Mouse (Mus musculus): ENCODE measurements around the gene Emid1. TPM values are rescaled to one million over a fixed set of nuclear protein-coding genes. Genes with fewer than 3 reads are reported as not detected.
"Not testable (repeated sequence)": the region's sequence is repeated elsewhere in the genome, so short reads cannot be mapped to it uniquely, and the experiment has no call there.

The Emid1 gene
- polyA plus RNA-seq, 2 experiments from 2014 or later: not detected

DNA sequence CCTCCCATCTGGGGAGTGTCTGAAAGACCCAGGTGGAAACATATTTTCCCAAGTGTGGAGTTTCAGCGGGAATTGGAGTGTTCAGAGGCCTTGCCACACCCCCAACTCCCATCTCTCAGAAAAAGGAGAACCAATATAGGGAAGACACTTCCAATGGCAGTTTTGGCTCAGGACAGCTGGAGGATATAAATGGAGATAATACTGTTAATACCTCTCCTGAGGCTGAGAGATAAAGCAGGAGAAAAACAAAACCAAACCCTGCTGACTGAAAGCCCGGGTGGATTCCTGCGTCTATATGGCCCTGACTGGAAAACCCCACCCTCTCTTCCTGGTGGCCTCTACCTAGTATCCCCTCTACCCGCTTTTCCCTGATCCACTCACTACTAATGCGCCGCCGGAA is 49.7 kb downstream of the Emid1 start:
- no peak for ATAC-seq

DNA sequence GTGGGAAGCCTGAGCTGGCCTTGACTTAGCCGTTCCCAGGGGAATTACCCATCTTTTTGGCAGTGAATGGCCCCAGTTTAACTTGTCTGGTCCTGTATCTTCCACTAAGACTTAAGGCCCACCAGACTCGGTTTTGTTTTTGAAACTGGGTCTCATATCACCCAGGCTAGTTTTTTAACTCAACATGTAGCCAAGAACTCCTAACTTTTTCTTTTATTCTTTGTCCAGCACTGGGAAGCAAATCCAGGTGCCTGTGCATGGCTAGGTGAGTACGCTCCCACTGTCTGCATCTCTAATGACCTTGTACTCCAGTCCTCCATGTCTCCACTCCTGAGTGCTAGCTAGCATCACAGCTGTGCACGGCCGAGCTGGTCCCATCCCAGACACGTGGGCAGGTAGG is 50.4 kb downstream of the Emid1 start:
- no peak for ATAC-seq

DNA sequence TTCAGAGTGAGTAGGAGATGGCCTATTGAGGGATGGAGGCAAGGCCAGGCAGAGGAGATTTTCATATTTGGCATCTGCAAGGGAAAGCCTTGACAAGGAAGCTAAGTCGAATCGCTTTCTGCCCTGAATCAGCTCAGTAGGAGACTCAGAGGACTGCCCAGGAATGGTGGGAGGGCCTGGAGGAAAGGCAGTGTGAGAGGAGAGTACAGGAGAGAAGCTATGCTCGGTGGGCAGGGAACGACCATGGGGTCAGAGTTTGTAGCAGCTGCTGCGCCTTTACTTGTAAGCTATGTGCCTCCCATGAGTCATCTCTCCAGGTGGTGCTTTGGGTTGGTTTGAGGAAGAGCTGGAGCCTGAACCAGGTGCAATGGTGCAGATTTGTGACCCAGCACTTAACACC is 51.3 kb downstream of the Emid1 start:
- ATAC-seq: no peak

DNA sequence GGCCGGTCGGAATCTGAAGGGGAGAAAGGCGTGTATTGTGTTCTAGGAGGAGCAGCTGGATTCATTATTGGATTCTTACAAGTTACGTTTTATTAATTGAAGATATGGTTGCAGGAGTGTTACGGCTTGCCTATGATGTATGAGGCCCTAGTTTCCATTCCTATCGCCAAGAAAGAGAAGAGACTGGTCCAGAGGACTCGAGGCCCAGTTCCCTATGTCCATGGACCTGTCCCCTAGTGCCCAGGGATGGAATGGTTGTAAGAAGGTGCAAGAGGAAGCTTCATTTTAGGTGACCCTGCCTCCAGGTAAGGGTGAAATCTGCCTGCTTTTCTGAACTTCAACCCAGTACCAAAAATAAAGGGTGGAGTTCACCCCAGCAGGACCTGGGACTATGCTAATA is 51.8 kb downstream of the Emid1 start:
- ATAC-seq: no peak

DNA sequence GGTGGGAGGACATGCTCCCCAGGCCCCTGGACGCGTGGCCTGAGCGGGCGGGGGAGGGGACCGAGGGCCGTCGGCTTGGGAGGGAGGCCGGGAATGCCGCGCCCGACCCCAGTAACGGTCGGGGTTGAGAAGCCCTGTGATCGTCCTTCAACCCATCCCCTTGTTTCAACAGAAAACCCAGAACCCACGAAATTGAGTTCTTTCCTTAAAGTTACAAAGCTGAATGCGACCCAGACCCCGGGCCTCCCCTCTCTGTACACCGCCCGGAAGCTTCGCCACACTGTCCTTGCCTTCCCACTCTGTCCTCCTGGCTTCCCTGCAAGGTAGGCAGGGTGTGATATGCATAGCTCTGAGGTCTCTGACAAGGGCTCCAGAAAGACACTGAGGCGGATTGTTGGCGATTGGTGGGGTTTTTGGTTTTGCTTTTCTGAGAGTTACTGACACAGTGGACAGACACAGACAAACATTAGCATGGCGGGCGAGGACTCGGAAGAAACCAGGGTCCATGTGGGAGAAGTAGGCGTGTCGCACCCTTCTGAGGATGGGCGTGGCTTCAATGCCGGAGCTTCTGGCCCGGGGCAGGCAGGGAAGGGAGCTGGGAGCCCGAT is 52.4 kb downstream of the Emid1 start:
- no peak for ATAC-seq

DNA sequence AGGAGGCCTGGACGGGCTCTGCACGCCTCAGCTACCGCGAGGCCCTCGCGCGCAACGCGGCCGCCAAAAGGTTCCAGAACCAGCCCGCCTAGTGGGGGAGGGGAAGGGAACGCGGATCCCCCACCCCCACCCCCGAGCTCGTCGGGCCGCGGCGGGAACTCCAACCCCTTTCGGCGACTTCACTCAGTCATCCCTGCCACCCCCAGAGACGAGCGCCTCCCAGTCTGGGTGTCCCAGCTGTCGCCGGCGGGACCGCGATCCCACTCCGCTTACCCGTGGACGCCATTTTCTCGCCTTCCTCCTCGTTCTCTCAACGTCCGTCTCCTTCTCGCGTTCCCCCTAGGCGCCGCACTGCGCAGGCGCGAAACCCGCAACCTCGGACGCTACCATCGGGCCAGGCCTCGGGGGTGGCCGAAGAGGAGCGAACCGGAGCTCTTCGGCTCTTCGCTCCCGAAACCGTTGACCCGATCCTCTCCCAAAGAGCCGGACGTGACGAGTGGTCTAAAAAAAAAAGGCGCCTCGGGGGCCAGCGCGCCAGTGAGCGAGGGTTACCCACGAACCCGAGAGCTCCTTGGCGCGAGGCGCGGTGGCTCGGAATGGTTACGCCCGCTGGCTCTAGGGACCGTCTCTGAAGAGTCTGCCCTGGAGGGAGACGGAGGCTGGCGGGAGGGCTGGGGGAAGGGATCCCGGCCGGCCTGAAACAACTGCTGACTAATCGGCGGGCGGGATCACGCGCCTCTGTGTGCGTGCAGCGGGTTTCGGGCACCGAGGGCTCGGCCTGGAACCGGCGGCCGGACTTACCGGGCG is 53.1 kb downstream of the Emid1 start, which contains the start of the genes Rhbdd3 and Ewsr1:
Rhbdd3 (plus strand) TSS at position 191 of the 807 bp plus-strand sequence.
Ewsr1 (minus strand) TSS at position 531 of the 807 bp plus-strand sequence.
- ATAC-seq: peak; percentile 75

DNA sequence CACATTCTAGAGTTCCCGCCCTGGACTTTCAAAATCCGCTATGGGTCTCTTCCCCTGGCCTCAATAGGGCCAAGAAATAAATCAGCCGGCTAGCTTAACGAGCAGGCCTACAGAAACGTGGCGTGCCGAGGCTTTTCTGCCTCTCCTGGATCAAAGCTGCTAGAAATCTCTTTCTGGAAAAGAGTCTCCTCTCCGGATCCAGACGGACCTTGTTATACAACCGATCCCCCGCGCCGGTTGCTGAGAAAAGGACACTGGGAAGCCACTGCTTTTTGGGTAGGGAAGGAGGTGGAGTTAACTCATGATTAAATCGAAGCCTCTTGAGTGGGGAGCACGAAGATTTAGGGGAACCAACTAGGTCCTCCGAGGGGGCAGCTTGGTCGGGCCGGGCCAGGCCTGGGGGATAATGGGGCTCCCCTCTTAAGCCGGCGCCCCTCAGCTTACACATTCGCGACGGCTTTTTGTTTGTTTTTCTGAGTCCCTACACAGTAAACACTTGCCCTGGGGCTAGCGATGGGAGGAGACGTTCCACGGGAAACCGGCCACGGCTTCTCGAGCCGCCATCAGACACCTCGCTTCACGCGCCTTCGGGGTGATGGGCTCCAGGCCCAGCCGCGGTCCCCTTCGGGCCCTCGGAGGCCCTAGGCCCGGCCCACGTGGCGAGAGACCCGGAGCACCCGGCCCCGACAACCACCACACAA is 53.9 kb downstream of the Emid1 start:
- no peak for ATAC-seq

DNA sequence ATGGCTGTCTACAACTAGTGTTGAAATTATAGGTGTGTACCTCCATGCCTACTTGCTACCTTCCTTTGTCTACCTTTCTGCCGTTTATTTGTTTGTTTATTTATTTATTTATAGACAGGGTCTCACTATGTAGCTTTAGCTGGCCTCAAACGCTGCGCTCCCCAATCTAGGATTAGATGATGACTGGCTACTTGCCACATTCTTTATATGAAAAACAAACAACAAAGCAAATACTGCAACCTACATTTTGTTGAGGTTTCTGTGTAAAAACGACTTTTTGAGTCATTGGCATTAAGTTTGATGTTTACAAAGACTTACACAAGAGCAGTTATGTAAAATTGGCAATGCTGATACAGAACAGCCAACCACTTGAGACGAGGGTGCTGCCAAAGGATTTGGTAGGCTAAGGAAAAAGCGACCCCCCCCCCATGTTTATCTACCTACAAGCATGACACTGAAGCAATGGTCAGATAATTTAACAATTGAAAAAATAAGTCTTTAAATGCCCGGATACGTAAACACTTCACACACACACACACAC is 55.5 kb downstream of the Emid1 start:
- no peak for ATAC-seq

DNA sequence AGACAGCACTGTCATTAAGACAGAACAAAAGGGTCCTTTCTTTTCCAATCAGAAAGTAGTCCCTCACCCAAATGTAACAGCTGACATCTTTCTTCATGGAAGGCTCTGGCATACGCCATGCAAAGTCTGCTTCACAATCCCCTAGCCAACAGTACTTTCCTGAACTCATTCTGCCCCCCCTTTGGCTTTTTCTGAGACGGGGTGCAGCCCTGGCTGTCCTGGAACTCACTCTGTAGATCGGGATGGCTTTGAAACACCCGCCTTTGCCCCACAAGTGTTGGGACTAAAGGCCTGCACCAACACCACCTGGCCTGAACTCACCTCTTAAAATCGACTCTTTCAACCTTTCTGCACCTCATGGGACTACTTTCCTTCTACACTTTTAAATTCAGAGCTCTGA is 56.2 kb downstream of the Emid1 start:
- ATAC-seq: no peak

DNA sequence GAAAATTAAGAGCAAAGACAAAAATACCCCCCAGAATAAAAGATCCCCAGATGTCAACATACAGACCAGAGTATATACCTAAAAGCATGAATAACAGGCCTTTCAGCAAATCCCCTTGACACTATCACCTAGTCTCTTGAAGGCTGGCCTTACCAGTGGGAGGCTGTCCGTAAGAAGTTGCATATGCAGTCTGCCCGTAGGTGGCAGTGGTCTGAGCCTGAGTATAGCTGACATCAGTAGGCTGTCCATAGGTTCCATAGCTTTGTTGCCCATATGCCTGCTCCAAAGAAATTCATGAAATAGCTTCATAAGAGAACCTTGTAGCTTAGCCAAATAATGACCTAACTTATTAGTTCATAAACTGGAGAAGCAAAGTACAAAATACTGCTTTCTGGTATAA is 60.4 kb downstream of the Emid1 start:
- no peak for ATAC-seq

DNA sequence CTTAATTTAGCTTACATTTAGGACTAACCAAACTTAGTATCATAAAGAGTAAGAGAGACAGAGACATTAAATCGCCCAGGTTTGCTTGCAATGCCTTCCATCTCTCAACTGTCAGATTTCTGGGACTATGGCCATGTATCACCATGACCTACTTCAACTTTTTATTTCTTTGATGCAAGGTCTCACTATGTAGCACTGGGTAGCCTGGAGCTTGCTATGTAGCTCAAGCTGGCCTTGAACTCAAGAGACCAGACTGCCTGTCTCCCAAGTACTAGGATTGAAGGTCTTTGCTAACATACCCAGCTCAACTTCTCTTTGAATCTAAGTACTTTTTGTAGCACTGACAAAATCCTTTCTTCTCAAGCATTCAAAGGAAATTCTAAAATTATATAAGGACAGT is 62.9 kb downstream of the Emid1 start:
- no peak for ATAC-seq

DNA sequence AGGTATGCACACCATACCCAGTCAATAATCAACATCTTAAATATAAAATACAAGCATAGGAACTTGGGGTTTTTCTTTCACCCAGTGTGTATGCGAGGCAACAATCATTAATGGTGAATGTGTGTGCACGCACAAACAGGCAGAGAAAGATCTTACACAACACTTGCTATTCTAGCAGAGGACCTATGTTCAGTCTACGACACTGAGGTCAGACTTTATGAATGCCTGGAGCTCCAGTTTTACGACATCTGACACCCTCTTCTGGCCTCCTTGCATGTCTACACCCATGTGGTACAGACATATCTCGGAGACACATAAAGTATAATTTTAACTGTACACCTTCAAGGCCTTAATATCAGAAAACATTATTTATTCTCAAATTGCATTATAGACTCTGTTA is 75.2 kb downstream of the Emid1 start:
- not testable (repeated sequence) for ATAC-seq

DNA sequence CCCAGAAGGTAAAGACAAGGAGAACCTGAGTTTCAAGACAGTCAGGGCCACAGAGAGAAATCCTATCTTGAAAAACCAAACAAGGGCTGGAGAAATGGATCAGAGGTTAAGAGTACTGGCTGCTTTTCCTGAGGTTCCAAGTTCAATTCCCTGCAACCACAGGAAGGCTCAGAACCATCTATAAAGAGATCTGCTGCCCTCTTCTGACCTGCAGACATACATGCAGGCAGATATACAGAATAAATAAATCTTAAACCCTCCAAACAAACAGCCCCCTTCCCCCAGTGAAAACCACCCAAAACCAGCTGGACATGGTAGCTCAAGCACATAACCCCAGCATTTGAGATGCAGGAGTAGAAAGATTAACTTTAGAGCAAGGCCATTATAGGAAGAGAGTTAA is 76.3 kb downstream of the Emid1 start:
- no peak for ATAC-seq

DNA sequence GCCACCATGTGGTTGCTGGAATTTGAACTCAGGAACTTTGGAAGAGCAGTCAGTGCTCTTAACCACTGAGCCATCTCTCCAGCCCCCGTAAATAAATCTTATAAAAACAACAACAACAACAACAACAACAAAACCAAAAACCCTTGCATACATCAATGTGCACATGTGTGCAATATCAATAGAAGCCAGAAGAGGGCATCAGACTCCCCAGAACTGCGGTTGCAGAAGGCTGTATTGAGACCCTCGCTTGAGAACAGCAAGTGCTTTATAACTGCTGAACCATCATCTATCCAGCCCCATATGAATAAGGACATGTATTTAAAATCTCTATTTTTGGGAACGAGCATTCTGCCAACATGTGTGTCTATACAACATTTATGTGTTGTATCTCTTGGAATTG is 77.2 kb downstream of the Emid1 start:
- no peak for ATAC-seq

DNA sequence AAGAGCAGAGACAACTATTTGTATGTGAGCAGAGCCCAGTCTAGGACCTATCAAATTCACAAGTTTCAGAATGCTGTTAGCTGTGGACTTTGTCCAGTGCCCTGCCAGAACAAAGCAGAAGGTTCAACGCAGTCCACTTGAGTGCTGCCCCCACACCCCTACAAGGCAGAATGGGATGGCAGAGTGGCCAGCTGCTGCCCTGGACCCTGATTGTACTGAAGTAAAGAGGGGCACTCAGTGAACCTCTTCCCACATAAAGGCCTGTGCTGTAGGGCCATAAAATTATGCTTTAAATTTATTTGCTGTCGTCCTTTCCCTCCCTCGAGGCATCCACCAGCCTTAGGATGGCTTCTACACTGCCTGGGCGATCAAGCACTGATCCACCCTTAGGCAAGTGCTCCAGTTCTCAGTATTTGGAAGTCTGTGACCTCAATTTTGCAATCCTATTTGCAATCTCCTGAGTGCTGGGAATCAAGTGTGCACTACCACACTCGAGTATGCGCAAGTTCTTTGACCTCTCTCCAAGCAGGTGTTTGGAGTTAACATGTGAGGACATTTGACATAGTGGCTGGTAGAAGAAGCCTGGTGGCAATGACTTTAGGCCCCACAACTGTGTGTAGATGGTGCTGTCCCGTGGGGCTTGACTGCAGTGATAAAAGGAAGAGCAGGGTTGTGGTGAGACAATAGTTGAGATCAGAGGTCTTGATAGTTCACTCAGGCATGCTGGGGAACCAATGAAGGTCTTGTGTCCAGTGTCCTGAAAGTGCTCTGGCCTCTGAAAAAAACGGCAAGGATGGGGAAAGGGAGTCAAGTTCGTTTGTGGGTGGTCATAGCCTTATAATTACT is 83.7 kb downstream of the Emid1 start:
- no peak for ATAC-seq

DNA sequence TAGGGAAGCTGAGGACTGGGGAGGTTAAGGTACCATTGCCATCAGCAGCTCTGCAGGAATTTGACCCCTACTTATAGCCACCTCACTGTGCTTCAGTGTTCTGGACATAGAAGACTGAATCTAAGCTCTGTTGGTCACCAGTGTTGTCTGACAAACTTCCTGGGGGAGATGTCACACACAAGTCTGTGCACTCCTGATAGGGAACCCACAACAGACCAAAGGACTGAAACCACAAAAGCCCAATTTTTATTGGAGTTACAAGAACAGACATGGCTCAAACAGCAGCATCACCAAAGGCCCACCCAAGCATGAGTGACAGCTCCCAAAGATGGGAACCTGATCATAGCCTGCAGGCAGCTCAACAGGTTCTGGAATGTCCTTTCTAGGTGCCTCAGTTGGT is 85.0 kb downstream of the Emid1 start:
- no peak for ATAC-seq

DNA sequence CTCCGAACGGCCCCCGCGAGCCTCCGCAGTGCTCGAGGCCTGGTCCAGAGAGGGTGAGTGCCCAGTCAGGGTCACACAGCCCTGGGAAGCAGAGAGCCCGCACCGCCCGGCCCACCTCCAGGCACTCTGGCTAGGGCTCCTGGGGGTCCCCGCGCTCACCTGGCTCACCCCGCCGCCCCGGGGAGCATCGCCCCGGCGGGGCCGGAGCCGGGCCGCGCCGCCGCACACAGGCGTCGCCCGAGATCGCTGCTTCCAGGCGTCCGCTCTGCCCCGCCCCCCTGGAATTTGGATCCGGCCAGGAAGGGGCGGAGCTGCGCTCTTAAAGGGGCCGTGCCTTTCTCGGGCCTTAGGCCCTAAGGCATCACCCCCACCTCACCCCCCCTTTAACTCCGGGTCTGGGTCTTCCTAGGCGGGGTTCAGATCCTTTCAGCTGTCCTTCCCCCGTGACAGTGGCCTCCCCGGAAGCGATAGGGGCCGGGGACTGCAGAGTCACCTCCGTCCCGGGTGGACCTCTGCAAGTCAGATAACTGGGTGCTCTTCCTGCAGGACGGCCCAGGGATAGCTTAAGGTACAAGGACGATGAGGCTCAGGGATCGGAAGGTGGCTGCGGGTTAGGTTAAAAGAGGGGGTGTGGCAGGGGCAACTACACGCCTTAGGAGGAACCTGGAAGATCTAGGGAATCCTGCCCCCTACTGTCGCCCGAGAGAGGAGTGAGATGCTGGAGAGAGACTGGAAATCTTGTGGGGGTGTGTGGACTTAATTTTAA is 86.8 kb downstream of the Emid1 start, which contains the start of gene Gas2l1:
Gas2l1 (minus strand) TSS at position 272 of the 766 bp plus-strand sequence.
- ATAC-seq: peak; percentile 21

DNA sequence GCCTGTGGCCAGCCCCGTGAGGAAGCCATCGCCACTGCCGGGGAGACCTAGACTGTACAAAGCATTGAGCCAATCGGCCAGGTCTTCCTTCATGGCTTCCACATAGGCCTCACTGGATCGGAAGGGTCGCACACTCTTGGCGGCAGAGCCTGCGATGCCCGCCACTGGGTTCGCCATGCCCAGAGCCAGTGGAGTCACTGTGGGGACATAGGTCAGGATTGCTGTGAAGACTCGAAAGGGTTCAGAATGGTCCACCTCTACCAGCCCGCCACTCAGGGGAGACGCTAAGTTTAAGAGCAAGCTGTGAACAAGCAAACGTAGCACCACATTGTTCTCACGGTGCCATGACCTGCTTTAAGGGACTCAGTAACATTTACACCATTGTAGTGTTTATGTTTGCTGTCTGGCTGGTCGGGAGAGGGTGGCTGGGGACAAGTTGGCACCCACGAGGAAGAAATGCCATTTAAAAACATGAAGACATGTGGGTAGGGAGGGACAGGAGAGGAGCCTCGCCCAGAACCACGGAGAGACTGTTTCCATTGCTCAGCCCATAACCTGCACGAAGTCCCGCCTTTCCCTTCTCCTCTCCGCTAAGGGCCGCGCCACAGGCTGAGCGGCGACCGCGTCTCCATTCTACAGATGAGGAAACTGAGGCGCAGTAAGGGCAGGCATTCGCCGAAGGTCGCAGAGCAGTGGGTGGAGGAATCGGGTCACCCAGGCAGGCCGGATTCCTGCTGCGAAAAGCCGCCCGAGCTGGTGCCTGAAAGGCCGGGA is 87.6 kb downstream of the Emid1 start:
- ATAC-seq: no peak

DNA sequence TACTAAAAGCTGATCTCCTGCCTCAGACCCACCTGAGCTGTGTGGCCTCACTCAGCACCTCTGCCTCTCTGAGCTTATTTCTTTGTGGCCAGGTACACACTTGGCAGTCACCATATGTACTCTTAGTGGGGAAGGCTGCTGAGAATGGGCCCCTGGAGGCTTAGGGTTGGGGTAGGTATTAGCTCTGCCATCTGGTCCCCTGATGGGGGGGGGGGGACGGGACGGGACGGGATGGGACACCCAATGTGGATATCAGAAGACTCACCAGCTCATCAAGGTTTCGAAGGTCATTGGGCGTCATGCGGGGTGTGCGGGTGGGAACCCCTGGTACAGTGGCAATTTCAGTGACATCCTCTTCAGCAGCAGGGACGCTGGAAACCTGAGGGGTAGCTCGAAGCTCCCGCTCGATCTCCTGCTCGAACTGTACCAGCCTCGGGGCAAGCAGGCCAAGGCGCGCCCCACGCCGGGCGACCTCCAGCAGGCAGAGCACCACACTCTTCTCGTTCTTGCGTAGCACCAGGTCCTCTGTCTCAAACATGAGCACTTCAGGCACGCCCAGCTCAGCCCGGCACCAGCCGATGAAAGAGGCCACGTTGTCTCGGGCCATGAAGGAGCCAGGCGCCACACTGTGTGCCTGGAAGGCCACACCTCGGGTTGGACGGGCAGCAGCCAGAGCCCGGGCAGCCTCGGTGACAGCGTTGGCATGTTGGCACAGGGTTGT is 88.3 kb downstream of the Emid1 start:
- ATAC-seq: no peak
